Mouse (Mus musculus) embryonic facial prominence, embryonic 14.5 days (tissue): Measurements from ENCODE around the gene Gbp3. TPM values are rescaled to one million over a fixed set of nuclear protein-coding genes. Genes with fewer than 3 reads are reported as not detected.
"Not testable (repeated sequence)": the region's sequence is repeated elsewhere in the genome, so short reads cannot be mapped to it uniquely, and the experiment has no call there.

Source experiments
- ATAC-seq: fragments of 200-750 bp; cut with Nextera tagmentation; 2 replicates; pipeline ENCODE4 v1.8.0; 2017; ENCODE audit warnings: low read depth, moderate number of reproducible peaks, moderate TSS enrichment
- DNase-seq: peaks from one replicate; pipeline ENCODE4 v3.0.0-alpha.2; 2015; ENCODE audit warnings: low spot score
- H3K27ac ChIP-seq: fragments of 300-500 bp; sonication (generic); replicated peaks from 2 replicates; pipeline ENCODE4 v1.5.1; 2014; ENCODE audit warnings: low read depth, mild to moderate bottlenecking, low read length, moderate library complexity
- H3K27me3 ChIP-seq: fragments of 300-500 bp; sonication (generic); replicated peaks from 2 replicates; pipeline ENCODE4 v1.6.1; 2014; ENCODE audit warnings: low read length; ENCODE audit not compliant: control insufficient read depth, insufficient read depth
- H3K36me3 ChIP-seq: fragments of 300-500 bp; sonication (generic); 2 replicates; pipeline ENCODE4 v1.6.1; 2014; ENCODE audit warnings: low read length, mixed read lengths; ENCODE audit not compliant: control insufficient read depth, insufficient read depth
- H3K4me1 ChIP-seq: fragments of 300-500 bp; sonication (generic); 2 replicates; pipeline ENCODE4 v1.6.1; 2014; ENCODE audit warnings: antibody characterized with exemption, low read length; ENCODE audit not compliant: control insufficient read depth, insufficient read depth
- H3K4me2 ChIP-seq: fragments of 300-500 bp; sonication (generic); 2 replicates; pipeline ENCODE4 v1.6.1; 2014; ENCODE audit warnings: low read depth, mild to moderate bottlenecking, low read length, moderate library complexity, mixed read lengths
- H3K4me3 ChIP-seq: fragments of 300-500 bp; sonication (generic); 2 replicates; pipeline ENCODE4 v1.5.1; 2014; ENCODE audit warnings: low read depth, mild to moderate bottlenecking, low read length
- H3K9ac ChIP-seq: fragments of 300-500 bp; sonication (generic); 2 replicates; pipeline ENCODE4 v1.6.1; 2014; ENCODE audit warnings: low read depth, mild to moderate bottlenecking, low read length, moderate library complexity, mixed read lengths
- H3K9me3 ChIP-seq: fragments of 300-500 bp; sonication (generic); 2 replicates; pipeline ENCODE4 v1.6.1; 2016; ENCODE audit warnings: low read length; ENCODE audit not compliant: control insufficient read depth
- WGBS: fragments of 180-500 bp; shearing (Covaris S2); extraction: QIAGEN DNeasy Blood & Tissue Kit; methylation state at CpG from one replicate; pipeline ENCODE4 v1.1.7; 2014; 5-methylcytosine and 5-hydroxymethylcytosine counted together
- polyA plus RNA-seq: library from polyadenylated mRNA; unstranded; fragments of >200 nt; fragmentation: Nextera tagmentation; extraction: Ambion mirVana; gene quantifications from 2 replicates; pipeline ENCODE4 v1.2.1, GENCODE M21; 2014

The Gbp3 gene
- polyA plus RNA-seq, 1 experiment from 2014 or later = 1.9 TPM

GRCm38 (mm10) chr3:142567490-142567889 lies 7.7 kb downstream of the Gbp3 start:
- not testable (repeated sequence) for DNase-seq, H3K27ac ChIP-seq, H3K4me1 ChIP-seq

GRCm38 (mm10) chr3:142570738-142571137 lies 10.9 kb downstream of the Gbp3 start:
- WGBS = 78% methylated on average over 4 of the region's 4 CpGs
- ATAC-seq (no peak), DNase-seq (no peak)
- H3K9ac ChIP-seq = no peak overlapping the region
- no peak overlapping the region for H3K4me3 ChIP-seq
- no peaks in the 10 kb centered on the region for H3K27me3 ChIP-seq
- H3K27ac ChIP-seq = no peak overlapping the region
- no peaks in the 10 kb centered on the region for H3K9me3 ChIP-seq
- no peaks in the 10 kb centered on the region for H3K36me3 ChIP-seq
- H3K4me2 ChIP-seq = no peak overlapping the region
- no peaks in the 10 kb centered on the region for H3K4me1 ChIP-seq

More at GRCm38 (mm10) chr3:142567490-142567889, 7.7 kb downstream of the Gbp3 start:
- H3K9ac ChIP-seq, ATAC-seq, H3K27me3 ChIP-seq, H3K4me3 ChIP-seq, H3K4me2 ChIP-seq, H3K36me3 ChIP-seq, H3K9me3 ChIP-seq: not testable (repeated sequence)
- WGBS = 66% methylated on average over 5 of the region's 5 CpGs

GRCm38 (mm10) chr3:142577108-142577507 lies 17.3 kb downstream of the Gbp3 start:
- Histone ChIP-seq H3K27me3 (no peaks in the 10 kb centered on the region), H3K27ac (no peak overlapping the region), H3K4me3 (no peak overlapping the region), H3K4me1 (no peaks in the 10 kb centered on the region), H3K4me2 (no peak overlapping the region), H3K9me3 (no peaks in the 10 kb centered on the region), H3K9ac (no peak overlapping the region), H3K36me3 (no peaks in the 10 kb centered on the region)
- ATAC-seq (no peak), DNase-seq (no peak)
- WGBS = 74% methylated on average over 3 of the region's 3 CpGs

- Histone ChIP-seq H3K4me1 (no peaks in the 10 kb centered on the region), H3K36me3 (no peaks in the 10 kb centered on the region), H3K27me3 (no peaks in the 10 kb centered on the region), H3K9ac (no peak overlapping the region), H3K27ac (no peak overlapping the region), H3K4me3 (no peak overlapping the region), H3K4me2 (no peak overlapping the region), H3K9me3 (no peaks in the 10 kb centered on the region)
- DNase-seq (no peak), ATAC-seq (no peak)
- WGBS = 85% methylated on average over 4 of the region's 4 CpGs
These were observed 18.5 kb downstream of the Gbp3 start for GRCm38 (mm10) chr3:142578342-142578741.

GRCm38 (mm10) chr3:142583067-142583466 lies 23.2 kb downstream of the Gbp3 start:
- Histone ChIP-seq H3K27me3 (no peaks in the 10 kb centered on the region), H3K4me3 (no peak overlapping the region), H3K4me1 (no peaks in the 10 kb centered on the region), H3K27ac (no peak overlapping the region), H3K4me2 (no peak overlapping the region), H3K36me3 (no peaks in the 10 kb centered on the region), H3K9ac (no peak overlapping the region), H3K9me3 (no peaks in the 10 kb centered on the region)
- no peak for ATAC-seq
- WGBS = 87% methylated on average over 4 of the region's 4 CpGs
- DNase-seq = no peak

- no peaks in the 10 kb centered on the region for H3K9me3 ChIP-seq
- H3K9ac ChIP-seq = no peak overlapping the region
- no peaks in the 10 kb centered on the region for H3K4me1 ChIP-seq
- H3K4me3 ChIP-seq = no peak overlapping the region
- no peaks in the 10 kb centered on the region for H3K27me3 ChIP-seq
- ATAC-seq (no peak), DNase-seq (no peak)
- H3K27ac ChIP-seq = no peak overlapping the region
- H3K36me3 ChIP-seq = no peaks in the 10 kb centered on the region
- H3K4me2 ChIP-seq = no peak overlapping the region
These were observed 27.6 kb downstream of the Gbp3 start for GRCm38 (mm10) chr3:142587386-142587785.

- no peak for ATAC-seq
- Histone ChIP-seq H3K4me1 (no peaks in the 10 kb centered on the region), H3K36me3 (no peaks in the 10 kb centered on the region), H3K9me3 (no peaks in the 10 kb centered on the region), H3K4me2 (no peak overlapping the region), H3K27ac (no peak overlapping the region), H3K27me3 (no peaks in the 10 kb centered on the region), H3K9ac (no peak overlapping the region), H3K4me3 (no peak overlapping the region)
- 80% methylated on average over 2 of the region's 2 CpGs for WGBS
- no peak for DNase-seq
These were observed 29.1 kb downstream of the Gbp3 start for GRCm38 (mm10) chr3:142588888-142589287.

GRCm38 (mm10) chr3:142590431-142591067 lies 30.7 kb downstream of the Gbp3 start:
- 78% methylated on average over 4 of the region's 4 CpGs for WGBS
- H3K27me3 ChIP-seq = no peaks in the 10 kb centered on the region
- ATAC-seq (no peak), DNase-seq (no peak)
- H3K36me3 ChIP-seq = no peaks in the 10 kb centered on the region
- no peak overlapping the region for H3K9ac ChIP-seq
- no peak overlapping the region for H3K27ac ChIP-seq
- no peak overlapping the region for H3K4me2 ChIP-seq
- H3K9me3 ChIP-seq = no peaks in the 10 kb centered on the region
- no peak overlapping the region for H3K4me3 ChIP-seq
- H3K4me1 ChIP-seq = no peaks in the 10 kb centered on the region

- H3K36me3 ChIP-seq = no peaks in the 10 kb centered on the region
- no peak within 1 kb of the TSS for H3K4me2 ChIP-seq
- H3K4me1 ChIP-seq = no peaks in the 10 kb centered on the region
- no peak within 1 kb of the TSS for H3K4me3 ChIP-seq
- ATAC-seq (no peak), DNase-seq (no peak)
- 73% methylated on average over 1 of the region's 1 CpGs for WGBS
- H3K27ac ChIP-seq = no peak within 1 kb of the TSS
- H3K27me3 ChIP-seq = no peaks in the 10 kb centered on the region
- H3K9me3 ChIP-seq = no peaks in the 10 kb centered on the region
- H3K9ac ChIP-seq = no peak within 1 kb of the TSS
These were observed 34.7 kb downstream of the Gbp3 start, which contains the start of gene Gbp2b for GRCm38 (mm10) chr3:142594547-142594946. Gene Gbp2b, plus strand, starts transcription at chr3:142594847.
